Mouse (Mus musculus) gastrocnemius, postnatal 36 days (tissue): ENCODE measurements around the gene Idnk. TPM values are rescaled to one million over a fixed set of nuclear protein-coding genes. Genes with fewer than 3 reads are reported as not detected.

Experiments
- DNase-seq, 2 experiments: peaks; one replicate each; pipeline ENCODE4 v3.0.0; 2022
- intact Hi-C: fragments of 180-260 bp; cut with DNase I; formaldehyde crosslinking; loops from one replicate; pipeline ENCODE4 v1.15.1; 2025
- total RNA-seq, 2 experiments: library from RNA; stranded (reverse); gene quantifications; 2 replicates each; pipeline ENCODE4 v1.2.3; 2021

Gene Idnk
- total RNA-seq, 2 experiments from 2014 or later: 8.5 to 8.6 TPM

DNA sequence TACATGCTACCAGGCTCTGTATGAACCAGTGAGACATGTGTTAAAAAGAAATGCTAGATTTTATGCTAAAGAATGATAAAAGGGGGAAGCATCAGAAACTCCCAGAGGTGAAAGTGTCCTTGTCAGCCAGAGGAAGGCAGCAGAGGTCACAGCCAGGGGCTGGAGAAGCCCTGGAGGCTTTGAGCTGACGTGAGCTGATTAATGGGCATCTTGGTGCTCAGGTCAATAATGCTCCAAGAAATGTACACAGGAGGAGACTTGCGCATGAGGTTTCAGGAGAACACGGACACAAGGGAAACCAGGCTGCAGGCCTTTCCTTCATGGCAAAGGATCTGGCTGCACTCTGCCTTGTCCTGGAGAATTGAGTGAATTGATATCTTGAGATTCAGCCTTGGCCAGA, 30.3 kb downstream of the Idnk start:
- intact Hi-C loops: loop anchor here (1.0 to 5.0 kb wide), 3 partner anchors 29 to 175 kb away; no protein-coding TSS in a partner anchor
- no peak for DNase-seq

DNA sequence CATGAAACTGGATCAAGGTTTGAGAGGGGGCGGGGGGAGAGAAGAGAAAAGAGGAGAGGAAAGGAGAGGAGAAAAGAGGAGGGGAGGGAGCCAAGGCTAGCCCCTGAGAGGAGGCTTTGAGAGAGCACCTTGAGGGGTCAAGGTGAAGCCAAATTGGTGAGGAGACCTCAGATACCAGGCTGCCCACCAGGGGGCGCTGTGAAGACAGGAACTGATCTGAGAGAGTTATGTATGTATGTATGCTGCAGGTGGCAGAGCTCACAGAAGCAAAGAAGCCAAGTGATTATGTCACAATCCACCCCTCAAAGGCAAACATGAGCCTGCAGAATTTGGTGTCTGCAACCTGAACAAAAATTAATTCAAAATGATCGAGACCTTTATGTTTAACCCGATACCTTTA, 31.0 kb downstream of the Idnk start:
- intact Hi-C loops: loop anchor here (1.0 to 5.0 kb wide), 2 partner anchors 44 to 176 kb away; no protein-coding TSS in a partner anchor
- peak; percentile 75 to 79 for DNase-seq

DNA sequence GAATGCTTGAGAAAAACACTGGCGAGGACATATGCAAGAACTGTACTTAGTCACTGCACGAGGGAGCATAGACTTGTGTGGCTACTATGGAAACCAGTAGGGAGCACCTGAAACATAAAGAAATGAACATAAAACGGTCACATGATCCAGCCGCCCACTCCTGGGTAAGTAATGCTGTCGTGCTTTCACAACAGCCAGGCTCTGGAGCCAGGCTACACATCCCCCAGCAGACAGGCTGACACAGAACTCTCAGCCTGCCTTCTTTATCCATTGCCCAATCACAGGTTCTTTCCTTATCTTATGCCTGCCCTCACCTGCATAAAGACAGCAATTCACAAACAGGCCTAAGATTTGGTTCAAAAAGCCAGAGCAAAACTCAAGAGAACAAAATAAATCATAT, 32.0 kb downstream of the Idnk start:
- intact Hi-C loops: loop anchor here (5.0 kb wide), 1 partner anchor 177 kb away; no protein-coding TSS in a partner anchor

DNA sequence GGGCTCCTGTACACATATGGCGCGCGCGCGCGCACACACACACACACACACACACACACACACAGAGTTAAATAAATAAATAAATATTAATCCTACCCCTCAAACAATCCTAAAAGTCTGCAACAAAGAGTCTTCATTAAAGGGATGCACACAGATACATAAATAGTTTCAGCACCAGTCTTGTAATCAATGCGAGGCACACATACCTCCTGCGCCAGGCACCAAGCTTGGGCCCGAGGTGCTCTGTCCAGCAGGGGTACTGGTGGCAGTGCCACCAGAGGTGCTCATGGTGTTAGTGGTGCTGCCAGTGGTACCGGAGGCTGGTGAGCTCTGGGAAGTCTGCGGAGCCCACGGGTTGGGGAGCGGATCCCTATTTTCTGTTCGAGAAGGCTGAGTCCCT, 34.1 kb downstream of the Idnk start:
- intact Hi-C loops: no loop called here
- DNase-seq: no peak

More for the DNA sequence above, 32.0 kb downstream of the Idnk start:
- DNase-seq: no peak

DNA sequence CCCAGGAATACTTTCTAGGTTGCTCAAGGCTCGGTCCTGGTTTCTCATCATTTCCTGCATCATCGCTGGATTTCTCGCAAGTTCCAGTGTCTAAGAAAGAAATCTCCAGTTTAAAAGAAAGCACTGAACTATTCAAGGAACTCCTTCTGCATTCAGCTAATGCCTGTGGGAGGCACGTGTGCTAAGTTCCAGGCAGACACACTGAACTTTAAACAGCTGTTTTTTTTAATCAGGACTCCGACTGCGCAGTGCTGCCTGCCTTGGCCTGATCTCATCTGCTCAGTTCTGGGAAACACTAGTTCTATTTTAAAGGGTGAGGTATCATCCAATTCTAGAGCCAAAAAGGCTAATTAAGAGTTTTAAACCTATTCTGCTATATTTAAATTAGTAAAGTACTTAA, 34.7 kb downstream of the Idnk start:
- intact Hi-C loops: no loop called here
- no peak for DNase-seq

DNA sequence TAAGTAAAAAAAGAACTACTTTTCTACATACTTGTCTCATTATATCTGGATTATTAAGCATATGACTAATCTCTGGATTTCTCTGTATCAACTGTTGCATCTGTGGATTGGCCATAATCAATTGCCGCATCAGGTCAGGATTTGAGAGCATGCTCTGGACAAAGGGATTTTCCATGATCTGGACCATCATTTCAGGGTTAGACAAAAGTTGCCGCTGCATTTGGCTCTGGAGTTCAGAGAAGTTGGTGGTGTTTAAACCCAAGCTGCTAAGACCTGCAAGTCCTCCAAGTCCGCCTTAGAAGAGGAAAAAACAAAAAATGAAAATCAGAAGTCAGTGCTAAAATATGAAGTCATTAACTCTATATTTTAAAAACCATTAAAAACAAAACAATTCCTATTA, 35.8 kb downstream of the Idnk start:
- DNase-seq: no peak
- intact Hi-C loops: no loop called here

DNA sequence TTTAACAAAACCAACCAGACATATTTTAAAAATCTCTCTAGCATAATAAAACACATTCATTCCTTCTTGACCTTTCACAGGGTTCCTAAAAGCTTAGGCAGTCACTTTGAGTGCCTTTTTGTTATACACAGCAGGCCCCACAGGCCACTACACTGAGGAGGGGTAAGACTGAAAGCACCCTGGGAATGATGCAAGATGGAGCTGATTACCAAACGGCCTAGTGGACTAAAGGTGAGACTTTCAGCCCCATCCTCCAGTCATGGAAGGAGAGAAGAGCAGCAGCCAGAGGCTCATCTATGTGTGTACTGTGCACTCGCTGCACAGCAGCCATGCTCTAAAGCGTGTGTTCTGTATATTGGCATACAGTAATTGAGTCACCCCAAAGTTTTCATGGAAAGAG, 37.5 kb downstream of the Idnk start:
- DNase-seq: no peak
- intact Hi-C loops: no loop called here

DNA sequence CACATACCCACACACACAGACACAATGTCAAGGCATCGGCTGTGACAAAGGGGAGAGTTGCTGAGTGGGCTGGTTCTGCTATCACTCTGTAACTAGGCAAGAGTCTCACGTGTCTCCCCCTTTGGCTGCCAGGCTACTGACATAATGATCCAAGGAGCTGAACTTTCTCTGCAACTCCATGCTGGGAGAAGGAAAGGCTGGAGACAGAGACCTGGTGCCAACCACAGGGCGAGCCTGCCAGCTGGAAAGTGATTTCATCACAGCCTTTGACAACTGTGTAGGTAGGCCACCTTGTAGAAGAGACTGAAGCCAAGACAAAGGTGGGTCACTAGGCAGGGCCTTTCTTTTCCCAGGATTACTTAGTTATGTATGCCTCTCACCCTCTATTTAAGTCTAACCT, 39.8 kb downstream of the Idnk start:
- DNase-seq: no peak
- intact Hi-C loops: no loop called here

DNA sequence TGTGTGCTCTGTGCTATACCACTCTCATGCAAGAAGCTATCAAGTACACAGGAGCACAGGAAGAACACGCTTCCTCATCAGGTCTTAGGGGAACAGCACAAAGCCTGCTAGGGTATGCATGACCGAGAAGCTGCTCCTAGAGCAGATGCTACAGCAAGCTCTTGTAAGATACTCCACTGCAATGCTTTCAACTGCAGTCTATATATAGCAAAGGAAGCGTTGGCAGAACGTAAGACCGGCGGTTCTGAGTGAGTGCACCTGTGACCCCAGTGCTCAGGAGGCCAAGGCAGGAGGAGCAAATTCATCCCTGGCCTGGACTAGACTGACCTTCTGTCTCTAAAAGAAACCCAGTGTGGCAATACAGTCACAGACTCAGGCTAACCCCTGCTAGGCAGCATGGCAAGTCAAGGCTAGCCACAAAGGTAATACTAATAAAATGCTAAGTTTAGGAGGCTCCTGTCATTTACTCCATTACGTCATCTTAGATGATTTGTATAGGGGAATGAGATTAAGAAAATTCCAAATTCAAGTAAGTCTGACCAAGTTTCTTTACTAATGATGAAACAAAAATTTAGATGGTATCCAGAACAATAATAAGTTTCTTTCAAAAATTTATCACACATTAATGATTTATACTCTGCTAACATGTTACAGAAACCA, 40.7 kb downstream of the Idnk start:
- DNase-seq: no peak
- intact Hi-C loops: no loop called here

DNA sequence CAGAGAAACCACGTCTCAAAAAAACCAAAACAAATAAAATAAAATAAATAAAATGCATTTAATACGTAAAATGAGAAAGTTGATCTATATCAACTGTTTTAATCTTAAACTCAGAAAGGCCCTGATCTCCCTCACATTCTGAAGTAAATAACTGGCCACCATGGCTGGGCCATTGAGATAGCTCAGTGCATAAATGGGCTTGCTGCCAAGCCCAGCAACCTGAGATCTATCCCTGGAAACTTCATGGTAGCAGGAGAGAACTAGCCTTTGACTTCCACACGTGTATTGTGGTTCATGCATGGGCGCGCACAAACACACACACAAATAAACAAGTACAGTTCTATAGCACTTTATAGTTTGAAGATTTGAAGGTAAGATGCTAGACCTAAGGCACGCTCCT, 43.9 kb downstream of the Idnk start:
- DNase-seq: no peak
- intact Hi-C loops: no loop called here

DNA sequence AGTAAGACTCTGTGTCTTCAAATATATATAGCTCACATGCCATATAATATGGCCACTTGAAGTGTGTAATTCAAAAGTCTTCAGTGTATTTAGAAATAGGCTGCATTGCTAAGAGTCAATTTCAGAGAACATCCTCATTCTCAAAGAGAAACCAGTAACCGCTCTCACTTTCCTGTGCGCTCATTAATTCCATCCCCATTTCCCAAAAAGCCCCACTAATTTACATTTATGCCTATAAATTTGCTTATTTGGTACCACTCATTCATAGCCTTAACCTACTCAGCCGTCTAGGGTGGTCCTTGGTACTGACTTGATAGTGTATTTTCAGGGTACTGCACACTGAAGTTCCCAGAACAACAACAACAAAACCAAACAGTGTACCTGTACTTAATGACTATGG, 44.5 kb downstream of the Idnk start:
- DNase-seq: no peak
- intact Hi-C loops: no loop called here

DNA sequence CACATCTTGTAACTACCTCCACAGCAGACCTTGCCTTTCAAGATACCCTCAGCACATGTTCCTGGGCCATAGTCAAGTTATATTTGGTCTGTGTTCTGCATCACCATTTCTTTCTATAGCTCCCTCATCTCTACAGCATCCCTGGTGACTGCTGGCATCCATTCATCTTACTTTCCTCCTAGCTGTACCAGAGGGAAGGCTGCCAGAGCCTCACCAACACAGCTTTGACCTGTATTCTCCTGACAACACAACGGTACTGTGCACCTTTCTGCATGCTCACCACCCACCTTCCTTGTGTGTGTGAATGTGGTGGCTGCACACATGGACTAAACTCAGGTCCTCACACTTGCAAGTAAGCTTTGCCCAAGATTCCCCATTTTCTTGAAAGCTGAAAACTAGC, 45.5 kb downstream of the Idnk start:
- no peak for DNase-seq
- intact Hi-C loops: no loop called here

DNA sequence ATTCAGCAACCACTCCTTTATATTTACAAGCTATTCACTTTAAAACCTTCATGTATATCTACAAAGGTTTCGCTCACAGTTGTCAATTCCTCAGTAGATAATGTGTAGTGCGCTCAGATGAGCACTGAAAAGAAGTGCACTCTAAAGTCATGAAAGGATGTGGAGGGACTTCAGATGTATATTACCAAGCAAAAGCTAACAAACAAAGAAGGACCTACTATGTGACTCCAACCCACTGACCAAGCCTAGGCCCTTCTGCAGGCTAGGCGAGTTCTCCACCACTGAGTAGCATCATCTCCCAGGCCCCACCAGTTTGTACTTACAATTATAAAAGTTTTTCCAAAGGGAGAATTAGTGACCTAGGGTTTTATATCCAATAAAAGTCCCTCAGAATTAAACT, 46.8 kb downstream of the Idnk start:
- DNase-seq: no peak
- intact Hi-C loops: no loop called here

DNA sequence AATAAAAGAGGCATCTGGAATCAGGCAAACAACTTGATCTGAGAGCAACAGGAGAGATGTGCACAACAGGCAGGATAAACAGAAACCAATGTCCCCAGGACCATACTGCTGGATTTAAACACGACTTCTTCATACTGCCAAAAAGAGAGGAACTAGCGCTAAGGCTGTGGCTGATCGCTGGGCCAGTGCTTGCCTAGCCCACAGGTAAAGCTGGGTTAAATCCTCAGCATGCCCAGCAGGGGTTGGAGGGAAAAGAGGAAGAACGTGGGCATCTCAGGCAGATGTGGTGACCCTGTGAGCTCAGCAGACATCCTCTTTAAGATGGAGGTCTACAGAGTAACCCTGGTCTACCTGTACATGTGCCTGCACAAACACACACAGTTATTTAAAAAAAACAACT, 47.5 kb downstream of the Idnk start:
- intact Hi-C loops: no loop called here
- no peak for DNase-seq

DNA sequence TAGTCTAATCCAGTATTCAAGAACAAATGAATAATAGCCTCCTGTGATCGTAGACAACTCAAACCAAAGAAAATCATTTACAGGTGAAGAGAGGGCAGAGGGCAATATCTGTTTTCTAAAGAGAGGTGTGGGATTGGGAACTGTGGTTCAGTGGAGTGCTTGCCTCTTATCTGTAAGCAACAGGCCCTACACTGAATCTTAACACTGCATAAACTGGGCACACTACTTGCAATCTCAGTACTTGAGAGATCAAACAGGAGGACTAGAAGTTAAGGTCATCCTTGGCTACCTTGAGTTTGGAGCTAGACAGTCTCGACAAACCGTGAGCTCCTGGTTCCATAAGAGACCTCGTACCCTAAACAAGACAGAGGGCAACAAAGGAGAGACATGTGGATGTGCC, 48.6 kb downstream of the Idnk start:
- no peak for DNase-seq
- intact Hi-C loops: no loop called here

DNA sequence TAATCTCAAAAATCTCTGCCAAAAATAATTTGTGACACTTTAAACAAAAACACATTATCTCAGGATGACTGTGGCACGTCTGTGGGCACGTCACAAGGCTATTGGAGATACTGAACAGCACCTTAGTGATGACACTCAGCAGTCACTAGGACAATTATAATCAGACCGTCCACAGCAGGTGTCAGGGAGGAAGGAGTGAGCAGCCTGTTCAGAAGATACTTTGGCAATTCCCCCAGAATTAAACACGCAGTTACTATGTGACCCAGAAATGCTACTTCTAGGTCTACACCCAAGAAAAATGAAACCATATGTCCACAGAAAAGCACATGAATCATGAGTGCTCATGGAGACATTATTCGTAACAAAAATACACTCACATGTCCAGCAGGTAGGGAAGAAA, 53.0 kb downstream of the Idnk start:
- DNase-seq: no peak
- intact Hi-C loops: no loop called here

DNA sequence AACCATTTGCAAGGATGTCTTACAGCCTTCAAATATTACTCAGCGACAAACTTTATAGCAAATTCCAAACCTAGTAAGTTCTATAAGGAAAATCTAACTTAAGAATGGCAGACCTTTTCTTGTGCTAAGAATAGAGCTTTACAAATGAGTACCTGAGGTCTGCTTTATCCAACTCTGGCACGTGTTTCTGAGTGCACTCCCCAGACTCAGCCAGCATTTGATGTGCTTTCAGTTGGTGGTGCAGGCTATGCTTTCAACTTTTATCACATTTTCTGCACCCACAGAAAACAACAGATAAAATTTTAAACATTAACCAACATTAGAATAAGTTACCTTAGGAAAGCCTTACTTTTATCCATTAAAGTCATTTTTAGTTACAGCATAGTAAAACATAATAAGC, 55.1 kb downstream of the Idnk start:
- intact Hi-C loops: no loop called here
- no peak for DNase-seq

DNA sequence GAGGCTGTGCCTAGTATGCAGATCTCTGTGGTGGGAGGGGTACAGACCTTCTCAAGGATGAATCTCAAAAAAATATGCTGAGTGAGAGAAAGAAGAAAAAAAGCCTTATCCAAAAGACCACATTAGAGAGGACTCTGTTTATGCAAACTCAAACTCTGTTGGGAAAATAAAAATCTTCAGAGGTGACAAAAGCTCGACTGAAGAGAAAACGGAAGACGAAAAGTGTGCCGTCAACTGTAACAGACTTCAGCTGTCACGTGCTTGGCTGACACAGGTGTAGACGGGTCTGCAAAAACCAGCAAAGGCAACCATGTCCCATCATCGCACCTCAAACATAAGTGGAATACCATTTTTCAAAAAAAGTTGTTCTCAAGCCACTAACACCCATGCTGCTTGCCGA, 56.4 kb downstream of the Idnk start:
- DNase-seq: no peak
- intact Hi-C loops: no loop called here

Other genes with a start within 250 kb of the Idnk start
- 1 to 10 TPM in 1 of 2 experiments, under 1 TPM in 1; 0.30 to 1.2 TPM for gene Spock1, start 249.3 kb upstream of the Idnk start, total RNA-seq
- gene Klhl3, start 44.1 kb upstream of the Idnk start, total RNA-seq: under 1 TPM; 0.49 to 0.54 TPM
- gene Hnrnpa0, start 29.1 kb upstream of the Idnk start, total RNA-seq: 10 to 100 TPM; 30.3 to 36.8 TPM
- gene Ubqln1, start 58.0 kb downstream of the Idnk start, total RNA-seq: 10 to 100 TPM; 42.1 to 44.9 TPM
- gene Gkap1, start 118.0 kb downstream of the Idnk start, total RNA-seq: 10 to 100 TPM; 20.6 to 24.3 TPM
- not detected for gene Kif27, start 201.5 kb downstream of the Idnk start, total RNA-seq
- gene 2210016F16Rik, start 227.6 kb downstream of the Idnk start, total RNA-seq: 1 to 10 TPM; 6.8 to 6.9 TPM
- 1 to 10 TPM; 4.8 to 5.0 TPM for gene Rmi1, start 244.6 kb downstream of the Idnk start, total RNA-seq
- 100 to 1,000 TPM; 216 to 254 TPM for gene Hnrnpk, start 245.7 kb downstream of the Idnk start, total RNA-seq